Mouse (Mus musculus): ENCODE data around the gene Sirt7. TPM values are rescaled to one million over a fixed set of nuclear protein-coding genes. Genes with fewer than 3 reads are reported as not detected.

Sirt7 gene
- total and polyA plus RNA-seq, 3 experiments, result 7.0 to 23.7 (median 7.4) TPM

- Histone ChIP-seq H3K4me1 (ENCODE audit: control insufficient read depth, insufficient read depth, low read length) (peaks cover 8% of the 10 kb centered on the region), H3K79me2 (replicated peaks; ENCODE audit: control insufficient read depth, insufficient read depth, low read length) (peaks cover 5% of the 10 kb centered on the region), H3K9ac (ENCODE audit: low read depth, low read length) (no peak overlapping the region), H3K4me3 (no peak overlapping the region), H3K27me3 (ENCODE audit: control insufficient read depth, insufficient read depth, low read length) (no peaks in the 10 kb centered on the region), H3K27ac (no peak overlapping the region), H3K36me3 (ENCODE audit: control insufficient read depth, insufficient read depth, low read length) (peaks cover 6% of the 10 kb centered on the region)
- peak in 1 of 2 experiments; percentile 30 for DNase-seq
- TF ChIP-seq EP300 (IDR thresholded peaks at IDR 0.05; ENCODE audit: insufficient read depth, low read depth, low read length) (no peak), POLR2A (IDR thresholded peaks at IDR 0.05; ENCODE audit: insufficient read depth, low read depth, low read length) (0 out of 2 replicates have a peak, but pooled peaks have one; percentile 15)
- WGBS, result 79% methylated on average over 11 of the region's 11 CpGs
- intact Hi-C loops (cut with DNase I), result loop anchor here (2.0 kb wide), 1 partner anchor 64 kb away; no protein-coding TSS in a partner anchor
Observed at GRCm38 (mm10) chr11:120578694-120579243, 46.3 kb downstream of the Sirt7 start.

- 75% methylated on average over 10 of the region's 10 CpGs for WGBS
- no peak overlapping the region for H3K4me3 ChIP-seq
- H3K27ac ChIP-seq, result no peak overlapping the region
- peak in 1 of 2 experiments; percentile 33 for DNase-seq
- no peak for TF ChIP-seq POLR2A (IDR thresholded peaks at IDR 0.05; ENCODE audit: insufficient read depth, low read depth, low read length)
- no peak for TF ChIP-seq EP300 (IDR thresholded peaks at IDR 0.05; ENCODE audit: insufficient read depth, low read depth, low read length)
- TF ChIP-seq CTCF (IDR thresholded peaks at IDR 0.05), result no peak
- no peak overlapping the region for H3K9ac ChIP-seq (ENCODE audit: low read depth, low read length)
- peaks cover 8% of the 10 kb centered on the region for H3K4me1 ChIP-seq (ENCODE audit: control insufficient read depth, insufficient read depth, low read length)
- peaks cover 6% of the 10 kb centered on the region for H3K36me3 ChIP-seq (ENCODE audit: control insufficient read depth, insufficient read depth, low read length)
- H3K79me2 ChIP-seq (replicated peaks; ENCODE audit: control insufficient read depth, insufficient read depth, low read length), result peaks cover 5% of the 10 kb centered on the region
- no peaks in the 10 kb centered on the region for H3K27me3 ChIP-seq (ENCODE audit: control insufficient read depth, insufficient read depth, low read length)
- intact Hi-C loops (cut with DNase I), result loop anchor here (2.0 kb wide), 1 partner anchor 63 kb away; no protein-coding TSS in a partner anchor
Observed at GRCm38 (mm10) chr11:120578024-120578693, 46.9 kb downstream of the Sirt7 start.

DNA sequence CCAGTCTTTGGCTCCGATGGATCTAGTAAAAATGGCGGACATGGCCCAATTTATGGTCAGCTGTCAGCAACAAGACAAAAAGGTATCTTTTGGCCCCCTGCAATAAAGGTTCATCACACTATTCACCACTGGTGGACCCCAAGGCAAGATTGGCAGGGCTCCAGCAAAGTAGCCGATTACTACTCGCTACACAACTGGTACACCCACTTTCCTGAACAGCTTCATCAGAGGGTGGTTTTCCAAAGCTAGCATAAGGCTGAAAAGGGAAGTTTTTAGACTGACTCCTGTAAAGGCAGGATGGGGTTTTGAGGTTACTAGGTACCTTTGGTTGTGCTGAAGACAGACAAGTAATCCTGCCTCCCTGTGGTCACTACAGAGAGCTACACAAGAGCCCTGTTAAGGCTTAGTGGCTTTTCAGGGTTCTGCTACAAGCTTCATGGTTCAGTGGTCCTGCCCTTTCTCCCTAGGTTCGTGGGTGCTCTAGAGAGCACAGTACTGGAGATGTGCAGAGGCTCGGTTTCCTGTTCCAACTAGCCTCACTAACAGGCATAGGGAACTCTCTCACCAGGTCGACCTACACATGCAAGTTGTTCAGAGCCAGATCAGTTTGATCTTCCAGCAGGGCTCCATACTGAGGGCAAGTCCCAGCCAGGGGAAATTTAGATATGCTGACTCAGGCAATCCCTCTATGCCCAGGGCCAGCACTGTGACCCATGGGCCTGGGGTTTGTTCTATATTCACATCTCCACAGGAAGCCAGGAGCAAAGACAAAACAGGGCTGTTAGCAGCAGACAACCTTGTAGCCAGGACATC lies 47.6 kb downstream of the Sirt7 start:
- intact Hi-C loops (cut with DNase I), result loop anchor here (2.0 kb wide), 1 partner anchor 63 kb away; no protein-coding TSS in a partner anchor
- H3K79me2 ChIP-seq (replicated peaks; ENCODE audit: control insufficient read depth, insufficient read depth, low read length), result peaks cover 5% of the 10 kb centered on the region

DNA sequence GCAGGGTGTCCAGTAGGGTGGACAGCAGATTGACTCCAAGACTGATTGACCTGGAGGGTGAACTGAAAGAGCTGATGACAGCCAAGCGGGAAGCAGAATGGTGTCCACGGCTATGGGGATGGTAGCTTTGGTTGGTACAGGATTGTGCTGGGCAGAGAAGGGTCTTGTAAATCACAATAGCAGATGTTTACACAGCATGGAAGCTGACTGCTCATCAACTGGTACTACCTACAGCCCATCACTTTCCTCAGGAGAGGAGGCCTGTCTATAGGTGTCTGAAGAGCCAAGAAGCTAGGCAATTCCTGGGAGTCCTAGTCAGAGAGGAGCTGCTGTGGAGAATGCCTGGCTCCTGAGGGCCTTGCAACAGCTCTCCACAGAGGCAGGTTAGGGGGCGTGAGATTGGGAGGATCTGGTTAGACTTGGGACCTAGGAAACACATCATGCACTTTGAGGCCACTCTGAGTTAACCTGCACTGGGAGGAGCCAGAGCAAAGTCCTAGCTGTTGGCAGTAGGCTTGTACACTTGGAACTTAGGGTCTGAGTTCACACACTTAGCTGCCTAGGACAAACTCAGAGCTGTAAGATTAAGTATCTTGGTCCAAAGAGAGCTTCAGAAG lies 48.6 kb downstream of the Sirt7 start:
- TF ChIP-seq POLR2A (IDR thresholded peaks at IDR 0.05; ENCODE audit: insufficient read depth, low read depth, low read length) (no peak; the same call in 1 of the 2 replicates), EP300 (IDR thresholded peaks at IDR 0.05; ENCODE audit: insufficient read depth, low read depth, low read length) (0 out of 2 replicates have a peak, but pooled peaks have one; percentile 8), CTCF (IDR thresholded peaks at IDR 0.05) (no peak)
- Histone ChIP-seq H3K9ac (ENCODE audit: low read depth, low read length) (no peak overlapping the region), H3K27me3 (ENCODE audit: control insufficient read depth, insufficient read depth, low read length) (no peaks in the 10 kb centered on the region), H3K4me3 (no peak overlapping the region), H3K27ac (no peak overlapping the region), H3K4me1 (ENCODE audit: control insufficient read depth, insufficient read depth, low read length) (peaks cover 11% of the 10 kb centered on the region), H3K36me3 (ENCODE audit: control insufficient read depth, insufficient read depth, low read length) (peaks cover 6% of the 10 kb centered on the region), H3K79me2 (replicated peaks; ENCODE audit: control insufficient read depth, insufficient read depth, low read length) (peaks cover 7% of the 10 kb centered on the region)
- no peak for DNase-seq
- WGBS, result 78% methylated on average over 3 of the region's 3 CpGs
- intact Hi-C loops (cut with DNase I), result no loop called here

More for the DNA sequence above, 47.6 kb downstream of the Sirt7 start:
- Histone ChIP-seq H3K36me3 (ENCODE audit: control insufficient read depth, insufficient read depth, low read length) (peaks cover 6% of the 10 kb centered on the region), H3K4me3 (no peak overlapping the region), H3K4me1 (ENCODE audit: control insufficient read depth, insufficient read depth, low read length) (peaks cover 8% of the 10 kb centered on the region), H3K27me3 (ENCODE audit: control insufficient read depth, insufficient read depth, low read length) (no peaks in the 10 kb centered on the region), H3K9ac (ENCODE audit: low read depth, low read length) (no peak overlapping the region), H3K27ac (no peak overlapping the region)
- no peak for TF ChIP-seq EP300 (IDR thresholded peaks at IDR 0.05; ENCODE audit: insufficient read depth, low read depth, low read length)
- TF ChIP-seq CTCF (IDR thresholded peaks at IDR 0.05), result peak; percentile 67
- no peak for DNase-seq
- 79% methylated on average over 7 of the region's 7 CpGs for WGBS

DNA sequence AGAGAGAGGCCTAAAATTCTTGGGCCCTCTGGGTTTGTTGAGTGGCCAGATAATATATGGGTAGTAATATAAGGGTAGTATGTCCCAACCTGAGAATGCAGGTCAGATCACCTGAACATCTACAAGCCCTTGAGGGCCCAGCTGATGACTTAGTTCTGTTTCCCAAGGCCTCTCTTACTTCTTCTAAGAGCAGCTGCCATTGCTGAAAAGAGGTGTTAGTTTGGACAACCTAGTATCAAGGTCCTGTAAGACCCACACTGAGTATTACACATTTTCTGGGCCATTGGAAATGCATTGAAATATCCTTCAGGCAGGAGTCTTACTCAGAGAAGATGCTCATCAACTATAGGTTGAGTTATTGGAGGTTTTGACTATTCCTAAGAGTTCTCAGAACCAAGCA lies 49.1 kb downstream of the Sirt7 start:
- H3K4me3 ChIP-seq, result no peak overlapping the region
- peaks cover 7% of the 10 kb centered on the region; the same call in 1 of the 2 replicates for H3K79me2 ChIP-seq (replicated peaks; ENCODE audit: control insufficient read depth, insufficient read depth, low read length)
- H3K9ac ChIP-seq (ENCODE audit: low read depth, low read length), result no peak overlapping the region
- peaks cover 6% of the 10 kb centered on the region for H3K36me3 ChIP-seq (ENCODE audit: control insufficient read depth, insufficient read depth, low read length)
- TF ChIP-seq POLR2A (IDR thresholded peaks at IDR 0.05; ENCODE audit: insufficient read depth, low read depth, low read length), result no peak
- TF ChIP-seq EP300 (IDR thresholded peaks at IDR 0.05; ENCODE audit: insufficient read depth, low read depth, low read length), result no peak
- TF ChIP-seq CTCF (IDR thresholded peaks at IDR 0.05), result no peak
- intact Hi-C loops (cut with DNase I), result no loop called here
- no peak overlapping the region for H3K27ac ChIP-seq
- no peaks in the 10 kb centered on the region for H3K27me3 ChIP-seq (ENCODE audit: control insufficient read depth, insufficient read depth, low read length)
- no peak for DNase-seq
- peaks cover 13% of the 10 kb centered on the region for H3K4me1 ChIP-seq (ENCODE audit: control insufficient read depth, insufficient read depth, low read length)

All from heart, adult 2 months (tissue).